Mouse (Mus musculus): ENCODE measurements at regions not wholly inside any gene's neighbourhood (a gene's known extent, or its start where the extent isn't known, plus 50 kb on each side); places are given as distances from the start of the nearest gene placed in this dataset.

DNA sequence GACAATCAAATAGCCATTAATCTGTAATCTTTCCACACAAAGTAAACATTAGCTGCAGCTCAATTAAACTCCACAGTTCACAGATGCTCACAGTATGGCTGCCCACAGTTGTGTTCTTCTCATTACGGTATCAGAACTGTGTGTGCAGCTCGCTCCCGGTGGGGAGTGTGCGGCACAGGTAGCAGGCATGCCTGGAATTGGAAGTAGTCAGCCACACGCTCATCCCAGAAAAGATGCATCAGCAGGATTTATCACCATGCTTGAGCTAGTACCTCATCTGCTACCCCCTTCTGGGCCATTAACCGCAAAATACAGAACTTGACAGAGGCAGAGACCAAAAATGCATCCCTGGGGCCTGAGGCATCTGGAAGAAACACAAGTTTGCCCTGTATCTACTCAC lies 437.8 kb downstream of the Adam3 start:
- DNase-seq (ENCODE audit: low read depth, low spot score): no peak

DNA sequence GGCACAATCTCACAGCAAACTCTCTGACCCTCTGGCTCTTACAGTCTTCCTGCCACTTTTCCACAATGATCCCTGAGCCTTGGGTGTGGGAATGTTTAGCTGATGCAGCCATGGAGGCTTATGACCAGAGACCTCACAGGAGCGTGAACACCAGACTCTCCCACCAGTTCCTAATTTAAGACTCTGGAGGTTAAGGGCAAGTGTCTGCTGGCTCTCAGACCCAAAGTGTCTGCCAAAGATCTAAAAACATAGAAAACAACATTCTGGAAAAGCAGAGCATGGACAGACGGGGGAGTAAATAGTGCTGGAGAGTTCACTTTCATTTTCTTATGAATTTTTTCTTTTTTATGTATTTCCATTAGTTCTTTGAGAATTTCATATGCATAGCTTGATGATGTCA lies 440.7 kb downstream of the Adam3 start:
- DNase-seq (ENCODE audit: low read depth, low spot score): no peak

DNA sequence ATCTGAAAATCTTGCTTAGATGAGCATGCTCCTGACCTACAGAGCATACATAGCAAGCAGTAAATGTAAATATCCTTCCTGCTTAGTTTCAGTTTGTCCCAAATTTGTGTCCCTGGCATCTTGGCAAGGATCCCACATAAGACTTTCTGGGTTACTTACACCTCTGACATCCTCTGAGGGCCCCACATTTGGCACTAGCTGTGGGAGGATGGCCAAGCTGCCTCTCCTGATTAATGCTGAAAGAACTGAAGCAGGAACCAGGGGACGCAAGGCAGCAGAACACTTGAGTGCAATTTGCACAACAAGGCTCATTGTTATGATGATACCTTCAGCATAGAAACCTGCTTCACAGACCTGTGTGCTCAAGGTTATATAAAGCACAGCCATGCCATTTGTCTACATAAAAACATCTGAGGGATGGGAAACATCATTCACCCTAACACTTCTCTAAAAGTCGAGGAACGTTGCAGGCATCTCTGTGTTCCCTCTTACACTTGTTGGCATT lies 441.7 kb downstream of the Adam3 start:
- DNase-seq (ENCODE audit: low read depth, low spot score): no peak

DNA sequence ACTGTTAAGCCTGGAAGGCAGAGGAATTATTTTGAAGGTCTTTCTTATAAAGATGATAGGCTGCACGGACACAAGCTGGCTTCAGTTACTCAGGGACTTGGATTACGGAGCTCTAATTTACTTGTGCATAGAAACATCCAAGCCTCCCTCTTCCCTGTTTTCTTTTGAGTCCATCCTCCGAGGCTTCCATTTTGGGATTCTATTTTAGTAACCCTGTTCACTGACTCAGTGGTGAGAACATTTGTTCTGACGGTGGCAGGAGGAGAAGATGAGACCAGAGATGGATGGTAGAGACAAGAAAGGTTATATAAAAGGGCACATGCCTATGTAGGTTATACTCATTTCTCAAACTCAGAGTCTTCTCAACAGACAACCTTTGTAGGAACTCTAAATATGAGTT lies 445.4 kb downstream of the Adam3 start:
- DNase-seq (ENCODE audit: low read depth, low spot score): no peak

DNA sequence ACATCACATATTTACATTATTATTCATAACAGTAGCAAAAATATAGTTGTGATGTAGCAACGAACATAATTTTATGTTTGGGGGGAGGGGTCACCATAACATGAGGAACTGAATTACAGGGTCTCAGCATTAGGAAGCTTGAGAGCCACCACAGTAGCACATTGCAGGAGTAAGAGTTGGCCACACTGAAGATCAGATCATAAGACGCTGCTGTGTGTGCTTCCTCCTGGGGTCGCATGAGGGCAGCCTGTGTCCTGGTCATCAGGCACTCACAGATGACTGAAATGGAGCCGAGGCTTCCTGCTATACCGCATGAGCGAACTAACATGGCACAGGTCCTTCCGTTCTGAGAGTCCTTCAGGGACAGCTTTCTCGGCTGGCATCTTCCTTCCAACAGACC lies 447.3 kb downstream of the Adam3 start:
- no peak for DNase-seq (ENCODE audit: low read depth, low spot score)

DNA sequence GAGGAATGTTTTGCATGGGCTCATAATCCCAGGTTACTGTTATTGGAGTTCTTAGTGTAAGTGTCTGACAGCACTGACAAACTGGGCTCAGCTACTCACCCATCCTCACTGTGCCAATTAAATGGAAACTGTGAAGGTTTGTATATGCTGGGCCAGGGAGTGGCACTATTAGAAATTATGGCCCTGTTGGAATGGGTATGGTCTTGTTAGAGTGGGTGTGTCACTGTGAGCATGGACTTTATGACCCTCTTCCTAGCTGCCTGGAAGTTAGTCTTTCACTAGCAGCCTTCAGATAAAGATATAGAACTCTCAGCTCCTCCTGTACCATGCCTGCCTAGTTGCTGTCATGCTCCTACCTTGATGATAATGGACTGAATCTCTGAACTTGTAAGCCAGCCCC lies 464.3 kb downstream of the Adam3 start:
- DNase-seq (ENCODE audit: low read depth, low spot score): no peak

DNA sequence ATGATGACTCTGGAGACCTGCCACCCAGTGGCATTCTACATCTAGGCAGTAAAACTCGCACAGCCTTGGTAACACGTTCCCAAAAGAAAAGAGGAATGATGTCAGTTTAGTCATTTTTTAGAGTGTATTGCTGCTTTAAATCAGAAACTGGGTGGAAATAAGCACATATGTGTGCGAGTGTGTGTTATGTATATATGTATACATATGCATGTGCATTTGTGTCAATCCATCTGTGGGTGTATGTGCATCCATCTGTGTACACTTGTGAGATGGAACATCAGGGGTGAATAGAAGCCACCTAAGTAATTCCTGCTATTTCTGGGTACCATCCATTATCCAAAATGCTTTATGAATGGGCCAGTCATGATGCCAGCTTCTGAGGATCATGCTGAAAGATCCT lies 467.0 kb downstream of the Adam3 start:
- no peak for DNase-seq (ENCODE audit: low read depth, low spot score)

DNA sequence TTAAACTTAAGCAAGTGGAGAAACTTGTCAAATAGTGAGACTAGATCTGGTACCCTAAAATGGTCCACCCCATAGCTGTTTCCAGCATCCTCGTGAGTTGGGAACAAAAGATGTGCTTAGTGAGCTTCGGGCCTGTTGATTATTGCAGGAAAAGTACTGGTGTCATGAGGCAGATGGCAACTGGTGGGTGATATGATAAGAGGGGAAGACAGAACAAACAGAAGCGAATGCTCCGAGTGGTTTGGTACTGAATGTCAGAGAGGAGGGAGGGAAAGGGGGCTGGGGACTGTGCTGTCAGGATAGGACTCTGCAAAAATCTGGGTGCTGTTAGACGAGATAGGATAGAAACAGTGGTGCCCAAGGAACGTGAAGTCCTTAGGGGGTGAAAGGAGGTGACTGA lies 483.4 kb downstream of the Adam3 start:
- DNase-seq (ENCODE audit: low read depth, low spot score): no peak

DNA sequence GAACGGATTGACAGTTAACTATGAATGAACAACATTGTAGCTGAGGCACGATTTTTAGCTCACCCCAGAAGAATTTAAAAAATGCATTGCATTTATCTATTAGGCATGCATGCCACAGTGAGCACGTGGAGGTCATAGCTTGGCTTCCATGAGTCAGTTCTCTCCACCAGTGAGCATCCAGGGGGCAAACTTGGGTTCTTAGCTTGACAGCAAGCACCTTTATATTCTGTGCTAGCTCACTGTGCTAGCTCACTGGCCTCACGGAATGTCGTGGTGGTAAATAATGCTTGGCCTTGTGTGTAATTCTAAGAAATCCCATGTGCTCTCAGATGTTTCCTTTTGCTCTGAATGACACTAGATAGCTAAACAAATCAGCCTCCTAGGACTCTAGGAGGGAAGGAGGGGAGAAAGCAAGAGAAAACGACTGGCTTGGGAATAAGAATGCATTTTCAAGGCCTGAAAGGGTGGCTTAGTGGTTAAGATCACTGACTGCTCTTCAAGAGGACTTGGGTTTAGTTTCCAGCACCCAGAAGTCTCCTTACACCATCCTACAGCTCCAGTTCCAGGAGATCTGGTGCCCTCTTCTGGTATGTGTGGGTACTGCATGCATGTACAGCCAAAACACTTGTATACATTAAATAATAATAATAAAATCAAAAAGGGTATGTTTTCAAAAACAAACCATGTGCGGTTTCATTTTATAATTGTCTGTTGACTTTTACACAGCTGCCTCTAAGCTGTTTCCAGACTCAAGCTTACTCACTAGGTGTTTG lies 485.3 kb downstream of the Adam3 start:
- DNase-seq (ENCODE audit: low read depth, low spot score): peak; percentile 6

DNA sequence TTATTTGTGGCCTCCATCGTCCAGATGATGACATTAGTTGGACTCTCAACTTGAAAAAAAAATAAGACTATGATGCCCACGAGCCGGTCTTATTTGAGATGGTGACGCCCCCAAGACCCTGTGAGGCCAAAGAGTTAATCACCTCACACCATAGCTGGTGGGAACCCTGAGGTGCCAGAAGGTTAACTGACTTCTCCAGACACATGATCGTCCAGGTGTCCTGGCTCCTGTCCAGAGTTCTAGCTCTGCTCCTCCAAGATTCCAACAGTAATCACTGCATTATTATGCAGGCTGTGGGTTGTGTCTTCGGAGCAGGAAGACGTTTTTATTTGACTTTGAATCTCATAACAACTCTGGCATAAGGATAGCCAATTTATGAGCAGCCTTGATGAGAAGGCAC lies 490.7 kb downstream of the Adam3 start:
- no peak for DNase-seq (ENCODE audit: low read depth, low spot score)

DNA sequence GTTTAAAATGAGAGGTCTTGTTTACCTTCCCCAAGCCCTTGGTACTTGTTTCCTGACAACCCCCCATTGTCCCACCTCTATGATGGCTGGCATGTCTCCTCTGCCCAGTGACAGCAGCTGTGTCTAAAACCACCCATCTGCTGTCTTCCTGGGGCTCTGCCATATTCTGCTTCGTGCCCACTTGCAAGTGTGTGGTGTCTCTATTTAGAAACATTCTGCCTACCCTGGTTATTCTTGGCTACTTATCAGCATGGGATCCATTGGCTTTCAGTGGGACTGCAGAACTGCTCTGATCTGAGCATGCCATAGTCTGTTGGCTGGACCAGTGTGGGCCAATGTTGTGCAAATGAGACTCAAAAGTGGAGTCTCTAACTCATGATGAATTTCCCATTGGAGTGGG lies 497.5 kb downstream of the Adam3 start:
- no peak for DNase-seq (ENCODE audit: low read depth, low spot score)

DNA sequence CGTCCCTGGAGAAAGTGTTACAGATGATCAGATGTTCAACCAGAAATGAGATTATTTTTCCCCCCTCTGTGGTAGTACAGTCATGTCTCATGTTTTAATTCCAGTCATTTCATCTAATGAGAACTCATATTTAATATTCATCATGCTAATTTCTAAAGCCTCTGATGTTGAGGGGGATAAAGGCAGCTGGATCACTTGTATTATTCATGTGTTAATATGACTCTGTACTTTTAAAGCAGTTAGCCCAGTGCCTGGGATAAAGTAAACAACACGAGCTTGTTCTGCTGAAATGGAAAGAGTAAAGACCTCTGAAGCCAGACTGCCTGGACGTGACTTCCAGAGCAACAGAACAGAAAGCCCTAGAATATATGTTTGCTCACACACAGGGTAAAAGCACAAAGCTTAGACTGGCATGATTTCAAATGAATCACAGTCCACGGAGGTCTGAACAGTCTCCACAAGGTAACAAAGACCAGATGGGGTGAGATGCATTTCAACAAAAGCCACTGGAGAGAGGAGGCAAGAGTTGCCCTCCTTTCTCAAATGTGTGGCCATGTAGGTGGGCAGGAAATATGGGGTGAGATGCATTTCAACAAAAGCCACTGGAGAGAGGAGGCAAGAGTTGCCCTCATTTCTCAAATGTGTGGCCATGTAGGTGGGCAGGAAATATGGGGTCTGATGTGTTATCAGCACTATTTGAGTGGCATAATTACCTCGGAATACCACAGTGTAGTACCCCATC lies 498.1 kb downstream of the Adam3 start:
- DNase-seq (ENCODE audit: low read depth, low spot score): no peak

DNA sequence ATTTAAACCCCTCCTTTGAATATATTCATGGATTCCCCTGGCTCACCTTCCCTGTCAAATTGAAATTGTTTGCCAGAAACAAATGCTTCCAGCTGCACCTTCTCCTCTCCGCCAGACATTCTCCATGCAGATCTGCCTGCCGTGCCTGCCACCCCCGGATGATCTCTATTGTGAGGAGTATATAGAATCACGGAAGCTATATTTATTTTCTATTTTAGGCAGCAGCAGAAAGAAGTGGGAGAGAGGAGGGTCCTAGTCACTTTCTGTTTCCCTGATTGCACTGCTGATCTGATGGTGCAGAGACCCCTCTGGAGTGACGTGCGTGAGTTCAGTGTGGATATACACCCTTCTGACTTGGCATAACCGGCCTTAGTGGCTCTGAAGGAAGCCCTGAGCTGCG lies 505.4 kb downstream of the Adam3 start:
- DNase-seq (ENCODE audit: low read depth, low spot score): no peak

DNA sequence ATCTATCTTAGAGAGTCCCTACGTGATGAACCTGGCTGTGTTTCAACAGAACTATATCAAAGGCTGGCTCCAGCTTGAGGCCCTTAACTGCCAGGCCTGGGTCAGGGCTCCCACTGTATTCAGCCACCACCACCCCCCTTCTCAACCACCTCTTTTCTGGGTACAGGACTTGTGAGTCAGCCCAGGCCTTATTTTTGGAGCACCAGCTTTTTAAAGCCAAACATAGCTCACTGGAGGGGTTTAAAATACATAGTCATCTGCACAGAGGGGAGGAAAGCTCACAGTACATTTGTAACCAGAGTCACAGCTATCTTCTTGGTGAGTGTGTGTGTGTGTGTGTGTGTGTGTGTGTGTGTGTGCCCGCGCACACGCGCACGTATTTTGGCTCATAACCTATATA lies 509.0 kb downstream of the Adam3 start:
- DNase-seq (ENCODE audit: low read depth, low spot score): no peak

DNA sequence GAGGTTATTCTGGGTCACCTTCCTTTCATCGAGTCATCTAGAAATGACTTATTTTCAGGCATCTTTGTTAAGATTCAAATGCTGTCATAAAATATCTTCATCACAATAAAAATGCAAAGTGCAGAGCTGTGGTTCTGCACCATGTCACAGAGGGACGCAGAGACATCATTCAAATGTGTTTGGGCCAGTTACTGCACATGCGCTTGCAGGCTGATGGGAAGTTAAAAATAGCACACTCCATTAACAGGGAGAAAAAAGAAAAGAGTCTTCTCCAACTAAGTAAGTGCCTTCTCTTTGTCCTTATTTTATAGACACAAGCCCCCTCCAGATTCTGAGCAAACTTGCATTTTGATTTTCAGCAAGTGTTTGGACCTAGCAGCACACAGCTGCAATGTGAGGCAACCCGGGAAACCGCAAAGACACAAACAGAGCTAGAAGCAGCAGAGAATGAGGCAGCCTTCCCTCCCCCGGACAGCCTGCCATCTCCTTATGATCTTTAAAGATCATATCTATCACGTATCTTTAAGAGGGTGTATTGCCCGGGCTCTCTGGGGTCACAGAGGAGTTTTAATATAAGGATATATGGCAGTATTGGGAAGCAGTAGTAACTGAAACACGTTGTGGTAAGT lies 510.0 kb downstream of the Adam3 start:
- DNase-seq (ENCODE audit: low read depth, low spot score): no peak

DNA sequence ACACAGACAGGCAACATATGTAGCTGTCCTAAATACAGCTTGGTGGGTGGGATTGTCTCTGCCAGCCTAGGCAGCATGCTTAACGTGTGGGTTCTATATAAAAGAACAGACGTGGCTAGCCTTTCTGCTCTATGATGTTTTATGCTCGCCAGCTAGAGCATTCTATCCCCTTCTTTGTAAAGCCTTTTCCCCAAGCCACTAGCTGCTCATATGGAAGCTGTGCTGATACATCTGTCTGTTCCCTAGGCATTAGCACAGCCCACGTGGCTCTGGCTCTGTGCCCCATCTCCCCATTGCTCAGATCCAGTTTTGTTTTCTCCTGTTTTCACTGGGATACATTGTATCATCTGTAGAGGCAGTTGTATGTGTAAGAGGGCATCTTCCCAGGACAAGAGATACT lies 511.3 kb downstream of the Adam3 start:
- DNase-seq (ENCODE audit: low read depth, low spot score): no peak

DNA sequence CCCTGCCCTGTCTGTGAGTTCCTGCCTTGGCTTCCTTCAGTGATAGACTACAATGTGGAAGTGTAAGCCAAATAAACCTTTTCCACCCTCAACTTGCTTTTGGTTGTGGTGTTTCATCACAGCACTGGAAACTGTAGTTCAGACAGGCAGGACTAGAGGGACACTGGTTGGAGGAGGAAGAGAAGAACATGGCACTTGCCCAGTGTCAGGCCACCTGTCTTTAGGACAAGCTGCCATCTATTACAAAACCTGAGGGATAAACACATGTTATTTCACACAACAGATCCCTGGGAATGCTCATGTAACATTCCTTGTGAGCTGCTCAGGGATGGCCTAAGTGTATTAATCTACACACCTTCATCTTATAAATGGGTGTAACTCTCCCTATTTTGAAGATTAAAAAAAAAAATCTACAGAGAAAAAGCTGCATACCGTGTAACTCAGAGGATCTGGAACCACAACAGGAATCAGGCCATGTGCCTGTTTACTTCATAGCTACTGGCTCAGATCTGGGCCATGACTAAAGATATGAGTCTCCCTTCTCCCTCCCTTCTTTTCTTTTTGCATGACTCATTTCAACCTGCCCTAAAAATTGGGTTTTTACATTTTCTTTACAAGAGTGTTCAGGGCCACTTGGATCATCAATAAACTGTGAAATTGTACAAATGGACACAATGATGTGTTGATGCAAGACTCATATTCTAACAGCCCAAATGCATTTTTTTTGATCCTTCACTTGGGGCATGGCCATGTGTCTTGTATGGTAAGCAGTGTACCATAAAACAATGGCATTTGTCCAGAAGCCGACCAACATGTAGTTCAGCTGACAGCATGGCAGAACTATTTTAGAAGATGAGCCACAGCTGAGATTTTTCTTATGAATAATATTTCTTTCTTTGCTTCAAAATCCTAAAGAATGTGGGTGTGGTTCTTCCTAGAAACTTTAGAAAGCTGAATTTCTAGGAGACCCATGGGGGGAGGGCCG lies 513.1 kb downstream of the Adam3 start:
- DNase-seq (ENCODE audit: low read depth, low spot score): no peak

DNA sequence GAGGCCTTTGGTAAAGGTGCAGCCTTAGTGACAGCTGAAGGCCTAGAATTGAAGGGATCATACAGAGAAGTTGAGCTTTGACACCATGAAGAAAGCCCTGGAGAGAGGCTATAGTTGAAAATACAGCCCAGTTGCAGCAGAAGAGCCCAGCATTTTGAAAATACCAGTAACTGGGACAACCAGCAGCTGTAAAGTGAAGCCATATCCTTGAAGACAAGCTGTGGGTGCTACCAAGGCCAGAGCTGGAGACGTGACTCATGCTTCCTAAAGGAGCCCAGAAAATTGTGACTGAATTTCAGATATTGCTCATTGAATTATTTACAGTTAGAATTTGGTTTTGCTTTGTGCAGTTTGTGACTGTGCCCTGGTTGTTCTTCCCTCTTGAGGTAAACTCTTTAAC lies 514.6 kb downstream of the Adam3 start:
- DNase-seq (ENCODE audit: low read depth, low spot score): no peak

Data from mesoderm, embryonic 11.5 days (tissue).